Mouse (Mus musculus): ENCODE measurements around the gene Trap1. TPM values are rescaled to one million over a fixed set of nuclear protein-coding genes. Genes with fewer than 3 reads are reported as not detected.
"Not testable (repeated sequence)": the region's sequence is repeated elsewhere in the genome, so short reads cannot be mapped to it uniquely, and the experiment has no call there.

Trap1 gene
- total and polyA plus RNA-seq, 3 experiments, result 124 to 154 (median 138) TPM

- Histone ChIP-seq H3K36me3 (ENCODE audit: control insufficient read depth, insufficient read depth, low read length) (no peaks in the 10 kb centered on the region), H3K4me1 (ENCODE audit: control insufficient read depth, insufficient read depth, low read length) (no peaks in the 10 kb centered on the region), H3K79me2 (replicated peaks; ENCODE audit: control insufficient read depth, insufficient read depth, low read length) (no peaks in the 10 kb centered on the region), H3K9ac (ENCODE audit: low read depth, low read length) (no peak overlapping the region), H3K27ac (no peak overlapping the region), H3K4me3 (no peak overlapping the region), H3K27me3 (ENCODE audit: control insufficient read depth, insufficient read depth, low read length) (no peaks in the 10 kb centered on the region)
- intact Hi-C loops (cut with DNase I), result no loop called here
- TF ChIP-seq POLR2A (IDR thresholded peaks at IDR 0.05; ENCODE audit: insufficient read depth, low read depth, low read length), result no peak
- TF ChIP-seq CTCF (IDR thresholded peaks at IDR 0.05), result no peak
- TF ChIP-seq EP300 (IDR thresholded peaks at IDR 0.05; ENCODE audit: insufficient read depth, low read depth, low read length), result no peak
- no peak for DNase-seq
- WGBS, result 93% methylated on average over 8 of the region's 8 CpGs
Measured at GRCm38 (mm10) chr16:4087214-4087913, 9.7 kb upstream of the Trap1 start.

GRCm38 (mm10) chr16:4085851-4086387, 8.3 kb upstream of the Trap1 start:
- 92% methylated on average over 9 of the region's 9 CpGs for WGBS
- DNase-seq, result no peak
- H3K9ac ChIP-seq (ENCODE audit: low read depth, low read length), result no peak overlapping the region
- no peak overlapping the region for H3K4me3 ChIP-seq
- TF ChIP-seq EP300 (IDR thresholded peaks at IDR 0.05; ENCODE audit: insufficient read depth, low read depth, low read length), result no peak
- no peak for TF ChIP-seq CTCF (IDR thresholded peaks at IDR 0.05)
- TF ChIP-seq POLR2A (IDR thresholded peaks at IDR 0.05; ENCODE audit: insufficient read depth, low read depth, low read length), result no peak
- no peaks in the 10 kb centered on the region for H3K79me2 ChIP-seq (replicated peaks; ENCODE audit: control insufficient read depth, insufficient read depth, low read length)
- intact Hi-C loops (cut with DNase I), result no loop called here
- no peaks in the 10 kb centered on the region for H3K36me3 ChIP-seq (ENCODE audit: control insufficient read depth, insufficient read depth, low read length)
- no peaks in the 10 kb centered on the region for H3K27me3 ChIP-seq (ENCODE audit: control insufficient read depth, insufficient read depth, low read length)
- H3K4me1 ChIP-seq (ENCODE audit: control insufficient read depth, insufficient read depth, low read length), result no peaks in the 10 kb centered on the region
- no peak overlapping the region for H3K27ac ChIP-seq

DNA sequence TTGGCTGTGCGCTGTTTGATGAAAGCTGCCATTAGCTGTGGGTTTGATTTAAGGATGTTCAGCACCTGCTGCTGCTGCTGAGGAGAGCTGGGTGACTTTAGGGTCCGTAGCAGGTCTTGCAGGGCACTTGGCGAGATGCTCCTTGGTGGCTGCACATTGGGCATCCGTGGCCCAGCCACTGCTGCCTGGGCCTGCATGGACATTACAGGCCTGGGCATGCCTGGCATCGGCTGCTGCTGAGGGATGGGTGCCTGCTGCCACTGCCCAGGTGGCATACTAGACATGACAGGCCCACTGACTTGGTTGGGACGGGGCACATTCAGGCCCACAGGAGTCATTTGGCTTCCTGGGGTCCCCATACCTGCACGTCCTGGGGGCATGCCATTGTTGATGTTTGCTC, 7.4 kb upstream of the Trap1 start:
- H3K4me3 ChIP-seq, result no peak overlapping the region
- no peak for DNase-seq
- no peak overlapping the region for H3K9ac ChIP-seq (ENCODE audit: low read depth, low read length)
- no peak overlapping the region for H3K27ac ChIP-seq
- intact Hi-C loops (cut with DNase I), result no loop called here
- WGBS, result 88% methylated on average over 7 of the region's 7 CpGs
- TF ChIP-seq EP300 (IDR thresholded peaks at IDR 0.05; ENCODE audit: insufficient read depth, low read depth, low read length), result no peak
- no peak for TF ChIP-seq CTCF (IDR thresholded peaks at IDR 0.05)
- no peak for TF ChIP-seq POLR2A (IDR thresholded peaks at IDR 0.05; ENCODE audit: insufficient read depth, low read depth, low read length)
- H3K36me3 ChIP-seq (ENCODE audit: control insufficient read depth, insufficient read depth, low read length), result no peaks in the 10 kb centered on the region
- no peaks in the 10 kb centered on the region for H3K27me3 ChIP-seq (ENCODE audit: control insufficient read depth, insufficient read depth, low read length)
- H3K79me2 ChIP-seq (replicated peaks; ENCODE audit: control insufficient read depth, insufficient read depth, low read length), result no peaks in the 10 kb centered on the region
- no peaks in the 10 kb centered on the region for H3K4me1 ChIP-seq (ENCODE audit: control insufficient read depth, insufficient read depth, low read length)

DNA sequence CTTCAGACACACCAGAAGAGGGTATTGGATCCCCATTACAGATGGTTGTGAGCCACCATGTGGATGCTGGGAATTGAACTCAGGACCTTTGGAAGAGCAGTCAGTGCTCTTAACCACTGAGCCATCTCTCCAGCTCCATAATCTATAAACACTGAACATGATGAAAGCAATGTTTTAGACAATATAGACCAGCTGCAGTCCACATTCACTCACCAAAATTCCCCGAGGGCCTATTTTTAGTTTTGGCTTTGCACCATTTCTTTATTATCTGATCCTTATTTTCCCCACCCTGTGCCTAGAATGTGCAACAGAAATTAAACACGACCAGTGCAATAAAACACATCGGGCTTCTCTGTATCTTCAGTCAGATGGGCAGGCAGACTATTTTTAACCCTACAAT, 2.8 kb upstream of the Trap1 start:
- not testable (repeated sequence) for DNase-seq; H3K9ac ChIP-seq (ENCODE audit: low read depth, low read length); H3K27me3 ChIP-seq (ENCODE audit: control insufficient read depth, insufficient read depth, low read length); H3K79me2 ChIP-seq (replicated peaks; ENCODE audit: control insufficient read depth, insufficient read depth, low read length); H3K4me1 ChIP-seq (ENCODE audit: control insufficient read depth, insufficient read depth, low read length); H3K27ac ChIP-seq; H3K4me3 ChIP-seq; H3K36me3 ChIP-seq (ENCODE audit: control insufficient read depth, insufficient read depth, low read length)
- intact Hi-C loops (cut with DNase I), result loop anchor here (5.0 kb wide), 1 partner anchor 77 kb away; no protein-coding TSS in a partner anchor
- WGBS, result 28% methylated on average over 3 of the region's 3 CpGs

DNA sequence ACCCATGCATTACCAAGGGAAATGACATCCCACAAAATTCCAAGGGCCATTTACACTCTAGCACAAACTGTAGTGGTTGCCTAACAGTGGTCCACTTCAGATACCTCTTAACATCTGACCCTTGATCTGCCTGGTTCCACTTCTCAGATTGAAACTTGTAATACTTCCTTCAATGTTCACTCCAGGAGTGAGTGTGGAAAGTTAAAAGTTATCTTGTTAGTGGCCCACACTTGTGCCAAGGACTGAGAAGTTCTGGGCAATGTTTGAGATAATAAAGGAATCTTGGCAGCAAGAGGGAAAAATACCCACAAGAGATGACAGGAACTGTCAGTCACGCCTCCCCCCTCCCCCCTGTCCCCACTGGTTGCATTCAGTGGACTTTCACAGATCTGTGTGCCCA, 2.0 kb upstream of the Trap1 start:
- 33% methylated on average over 1 of the region's 1 CpGs for WGBS
- Histone ChIP-seq H3K79me2 (replicated peaks; ENCODE audit: control insufficient read depth, insufficient read depth, low read length) (no peaks in the 10 kb centered on the region), H3K27me3 (ENCODE audit: control insufficient read depth, insufficient read depth, low read length) (no peaks in the 10 kb centered on the region), H3K4me1 (ENCODE audit: control insufficient read depth, insufficient read depth, low read length) (no peaks in the 10 kb centered on the region), H3K4me3 (no peak overlapping the region), H3K27ac (no peak overlapping the region; the same call in 1 of the 2 replicates), H3K36me3 (ENCODE audit: control insufficient read depth, insufficient read depth, low read length) (no peaks in the 10 kb centered on the region), H3K9ac (ENCODE audit: low read depth, low read length) (no peak overlapping the region)
- DNase-seq, result peak in 1 of 2 experiments; percentile 12
- intact Hi-C loops (cut with DNase I), result loop anchor here (5.0 kb wide), 3 partner anchors 78 to 188 kb away; partner anchors contain the start of gene Crebbp
- TF ChIP-seq EP300 (IDR thresholded peaks at IDR 0.05; ENCODE audit: insufficient read depth, low read depth, low read length) (0 out of 2 replicates have a peak, but pooled peaks have one; percentile 46), CTCF (IDR thresholded peaks at IDR 0.05) (no peak), POLR2A (IDR thresholded peaks at IDR 0.05; ENCODE audit: insufficient read depth, low read depth, low read length) (no peak)

DNA sequence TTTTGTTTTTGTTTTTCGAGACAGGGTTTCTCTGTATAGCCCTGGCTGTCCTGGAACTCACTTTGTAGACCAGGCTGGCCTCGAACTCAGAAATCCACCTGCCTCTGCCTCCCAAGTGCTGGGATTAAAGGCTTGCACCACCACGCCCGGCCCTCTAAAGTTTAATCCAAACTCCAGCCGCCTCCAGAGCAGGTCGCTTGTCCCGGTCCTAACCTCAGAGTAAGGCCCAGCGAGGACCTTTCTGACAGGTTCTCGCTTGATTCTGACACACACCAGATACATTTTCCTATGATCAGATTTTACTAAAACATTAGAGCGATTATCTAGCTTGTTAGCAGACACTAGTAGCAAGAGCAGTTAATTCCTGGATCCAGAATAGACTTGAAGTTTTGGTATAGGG, 675 bp upstream of the Trap1 start:
- not testable (repeated sequence) for H3K27ac ChIP-seq; H3K9ac ChIP-seq (ENCODE audit: low read depth, low read length); H3K79me2 ChIP-seq (replicated peaks; ENCODE audit: control insufficient read depth, insufficient read depth, low read length); H3K27me3 ChIP-seq (ENCODE audit: control insufficient read depth, insufficient read depth, low read length); H3K4me3 ChIP-seq; DNase-seq; H3K36me3 ChIP-seq (ENCODE audit: control insufficient read depth, insufficient read depth, low read length); H3K4me1 ChIP-seq (ENCODE audit: control insufficient read depth, insufficient read depth, low read length)
- intact Hi-C loops (cut with DNase I), result loop anchor here (5.0 kb wide), 2 partner anchors 134 to 189 kb away; partner anchors contain the start of gene Crebbp
- 73% methylated on average over 10 of the region's 10 CpGs for WGBS

All from heart, adult 2 months (tissue).